Mouse (Mus musculus): ENCODE data around the gene Ltbr. TPM values are rescaled to one million over a fixed set of nuclear protein-coding genes. Genes with fewer than 3 reads are reported as not detected.
A peak's percentile ranks its signal among the peaks of the same experiment; 100 is the strongest.

Ltbr gene
- total RNA-seq, 2 experiments from 2014 or later, result 9.4 to 9.7 TPM

DNA sequence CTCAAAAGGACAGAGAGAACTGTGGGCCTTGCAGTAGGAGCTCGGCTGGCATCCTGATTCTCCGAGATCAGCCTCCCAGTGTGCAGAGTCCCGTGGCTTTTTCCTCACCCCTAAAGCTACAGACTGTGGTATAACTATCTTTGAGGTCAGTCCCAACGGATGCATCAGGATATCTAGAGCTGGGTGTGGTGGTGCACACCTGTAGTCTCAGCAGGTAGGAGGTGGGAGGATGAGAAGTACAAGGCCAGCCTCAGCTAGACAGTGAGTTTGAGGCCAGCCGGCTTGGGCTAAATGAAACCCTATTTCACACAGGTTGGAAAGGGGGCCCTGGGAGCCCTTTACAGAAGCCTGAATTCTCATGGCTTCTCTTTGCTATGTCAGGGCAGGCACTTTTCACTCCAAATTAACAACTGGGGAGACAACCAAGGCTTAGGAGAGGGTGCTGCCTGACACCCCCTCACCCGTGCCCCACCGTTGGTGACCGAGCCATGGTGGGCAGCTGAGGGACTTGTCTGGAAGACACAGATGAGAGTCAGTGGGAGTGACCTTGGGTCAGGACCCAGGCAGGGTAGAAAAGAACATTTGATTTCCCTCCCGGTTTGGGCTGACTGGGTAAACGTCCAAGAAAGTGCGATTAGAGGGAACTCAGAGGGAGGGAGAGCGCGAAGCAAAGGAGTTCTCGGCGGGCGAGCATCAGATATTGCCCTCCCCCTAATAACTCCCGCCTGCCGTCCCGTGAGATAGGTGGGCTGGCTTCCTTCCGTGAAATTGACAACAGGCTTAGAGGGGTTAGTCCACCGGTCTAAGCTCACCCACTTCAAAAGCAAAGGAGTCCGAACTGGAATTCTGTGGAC, 35.3 kb upstream of the Ltbr start, which contains the start of gene Tnfrsf1a:
Gene Tnfrsf1a (plus strand): TSS at position 642 of the 854 bp plus-strand sequence.
- intact Hi-C loops (cut with DNase I), result no loop called here
- DNase-seq (ENCODE audit: extremely low spot score in 1 of 2, low spot score in 2 of 2), result no peak

DNA sequence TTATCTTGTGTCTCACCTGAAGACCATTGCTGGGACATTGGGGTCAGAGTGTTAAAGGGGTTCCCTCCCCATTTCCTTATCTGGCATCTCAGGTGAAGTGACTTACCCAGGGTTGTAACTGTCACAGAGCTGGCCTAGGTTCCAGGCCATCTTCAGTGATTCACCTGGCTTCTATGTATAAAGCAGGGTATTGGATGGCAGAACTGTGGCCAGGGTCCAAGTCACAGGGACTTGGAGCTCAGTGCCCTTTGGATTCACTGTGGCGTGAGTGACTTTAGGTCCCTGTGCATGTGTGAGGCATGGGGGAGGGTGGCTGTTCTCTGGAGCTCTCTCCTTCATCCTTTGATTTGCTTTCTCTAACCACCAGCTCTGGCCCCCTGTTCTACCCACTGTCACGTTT, 32.3 kb upstream of the Ltbr start:
- no peak for DNase-seq (ENCODE audit: extremely low spot score in 1 of 2, low spot score in 2 of 2)
- intact Hi-C loops (cut with DNase I), result no loop called here

DNA sequence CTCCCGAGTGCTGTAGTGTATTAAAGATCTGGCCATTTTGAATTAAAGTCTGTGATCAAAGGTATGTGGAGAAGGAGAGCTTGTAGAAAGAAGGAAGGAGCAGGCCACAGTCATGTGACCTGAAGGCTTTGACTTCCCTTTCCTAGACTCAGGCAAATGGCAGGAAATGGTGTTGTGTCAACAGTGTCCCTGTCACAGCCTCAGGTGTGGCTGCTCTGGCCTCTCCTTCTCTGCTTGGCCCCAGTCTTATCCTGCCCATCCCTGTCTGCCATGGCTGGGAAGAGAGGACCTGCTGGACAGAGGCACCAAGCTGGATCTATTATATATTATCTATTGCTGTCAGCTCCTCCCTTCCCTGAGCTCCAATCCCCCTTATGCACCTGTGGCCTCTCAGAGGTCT, 31.9 kb upstream of the Ltbr start:
- intact Hi-C loops (cut with DNase I), result no loop called here
- DNase-seq (ENCODE audit: extremely low spot score in 1 of 2, low spot score in 2 of 2), result no peak

DNA sequence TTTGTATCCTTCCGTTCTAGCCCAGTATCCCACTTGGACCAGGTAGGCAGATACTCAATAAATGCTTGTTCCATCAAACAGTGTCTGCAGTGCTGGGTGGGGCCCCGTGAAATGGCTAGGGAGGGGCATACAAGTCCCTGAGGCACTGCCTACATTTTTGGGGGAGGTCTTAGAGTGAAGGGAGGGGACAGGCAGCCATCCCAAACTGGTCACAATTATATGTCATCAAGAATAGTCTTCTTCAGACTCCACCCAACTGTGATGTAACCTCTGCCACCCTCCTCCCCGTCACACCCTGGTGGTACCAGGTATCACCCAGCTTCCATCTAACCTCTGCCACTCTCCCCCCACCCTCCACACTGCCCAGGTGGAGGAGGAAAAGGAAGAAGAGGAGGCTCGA, 31.2 kb upstream of the Ltbr start:
- no peak for DNase-seq (ENCODE audit: extremely low spot score in 1 of 2, low spot score in 2 of 2)
- intact Hi-C loops (cut with DNase I), result no loop called here

- intact Hi-C loops (cut with DNase I), result no loop called here
- DNase-seq (ENCODE audit: extremely low spot score in 1 of 2, low spot score in 2 of 2), result no peak
Observed at GRCm38 (mm10) chr6:125344084-125344483, 30.4 kb upstream of the Ltbr start.

DNA sequence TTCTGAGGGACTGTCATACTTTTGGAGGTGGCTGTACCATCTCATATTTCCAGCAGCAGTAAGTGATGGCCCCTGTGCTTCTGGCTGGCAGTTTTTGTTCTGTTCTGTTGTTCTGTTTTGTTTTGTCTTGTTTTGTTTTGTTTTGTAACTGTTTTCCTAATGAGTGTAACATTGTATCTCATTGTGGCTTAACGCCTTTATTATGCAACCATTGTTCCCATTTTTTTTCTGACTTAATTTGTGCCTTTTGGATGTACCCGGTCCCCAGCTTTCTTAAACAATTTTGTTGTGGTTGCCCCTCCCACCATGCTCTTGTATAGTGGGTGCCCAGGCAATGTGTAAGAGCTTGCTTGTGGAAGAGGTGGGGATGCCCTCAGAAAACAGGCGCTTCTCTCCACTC, 28.5 kb upstream of the Ltbr start:
- DNase-seq (ENCODE audit: extremely low spot score in 1 of 2, low spot score in 2 of 2), result no peak
- intact Hi-C loops (cut with DNase I), result no loop called here

- DNase-seq (ENCODE audit: extremely low spot score in 1 of 2, low spot score in 2 of 2), result no peak
- intact Hi-C loops (cut with DNase I), result no loop called here
Observed at GRCm38 (mm10) chr6:125340244-125340643, 26.6 kb upstream of the Ltbr start.

- no peak for DNase-seq (ENCODE audit: extremely low spot score in 1 of 2, low spot score in 2 of 2)
- intact Hi-C loops (cut with DNase I), result no loop called here
Observed at GRCm38 (mm10) chr6:125338791-125339660, 25.3 kb upstream of the Ltbr start.

DNA sequence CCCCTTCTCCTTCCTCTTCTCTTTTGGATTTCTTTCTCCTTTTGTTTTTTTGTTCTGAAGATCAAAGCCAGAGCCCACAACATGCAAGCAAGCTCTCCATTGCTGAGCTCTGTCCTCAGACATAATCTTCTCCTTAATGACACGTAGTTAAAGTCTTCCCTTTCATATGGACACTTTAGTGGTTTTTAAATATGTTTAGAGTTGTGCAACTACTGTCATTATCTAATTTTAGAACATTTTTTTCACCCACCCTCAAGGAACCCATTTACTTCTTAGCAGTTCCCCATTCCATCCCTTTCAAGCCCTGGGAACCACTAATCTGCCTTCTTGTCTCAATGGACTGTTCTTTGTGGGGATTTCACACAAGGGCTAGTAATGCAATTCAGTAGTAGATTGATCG, 20.7 kb upstream of the Ltbr start:
- no peak for DNase-seq (ENCODE audit: extremely low spot score in 1 of 2, low spot score in 2 of 2)
- intact Hi-C loops (cut with DNase I), result no loop called here

DNA sequence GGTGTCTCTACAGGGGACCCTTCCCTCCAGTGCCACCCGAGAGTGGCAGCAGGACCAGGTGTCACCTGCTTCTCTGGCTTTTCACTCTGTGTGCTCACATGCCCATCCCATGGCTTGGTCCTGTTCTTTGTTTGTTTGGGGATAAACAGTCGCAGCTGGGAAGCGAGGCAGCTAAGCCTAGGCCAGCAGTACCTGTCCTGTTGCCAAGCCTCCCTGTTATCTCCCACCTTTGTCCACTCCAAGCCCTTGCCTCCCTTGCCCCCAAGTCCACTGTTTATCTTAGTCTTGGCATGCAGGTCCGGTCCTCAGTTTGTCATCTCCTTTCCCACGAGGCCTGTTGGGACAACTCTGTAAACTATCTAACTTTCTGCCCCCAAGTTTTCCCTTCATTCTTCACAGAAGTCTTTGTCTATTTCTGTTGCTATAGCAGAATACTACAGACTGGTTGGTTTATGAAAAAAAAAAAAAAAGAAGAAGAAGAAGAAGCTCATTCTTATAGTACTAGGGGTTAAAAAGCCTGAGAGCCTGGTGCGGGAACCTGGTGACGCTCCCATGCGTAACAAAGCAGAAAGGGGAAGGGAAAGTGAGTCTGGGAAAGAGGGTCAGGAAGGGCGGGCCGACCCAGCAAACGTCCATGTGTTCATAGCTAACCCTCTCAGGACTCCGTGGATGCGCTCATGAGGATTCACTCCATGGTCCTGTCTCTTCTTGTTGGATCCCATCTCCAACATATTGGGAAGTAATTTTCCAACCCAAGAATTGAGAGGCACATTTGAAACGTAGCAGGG, 19.6 kb upstream of the Ltbr start:
- intact Hi-C loops (cut with DNase I), result no loop called here
- DNase-seq (ENCODE audit: extremely low spot score in 1 of 2, low spot score in 2 of 2), result no peak

DNA sequence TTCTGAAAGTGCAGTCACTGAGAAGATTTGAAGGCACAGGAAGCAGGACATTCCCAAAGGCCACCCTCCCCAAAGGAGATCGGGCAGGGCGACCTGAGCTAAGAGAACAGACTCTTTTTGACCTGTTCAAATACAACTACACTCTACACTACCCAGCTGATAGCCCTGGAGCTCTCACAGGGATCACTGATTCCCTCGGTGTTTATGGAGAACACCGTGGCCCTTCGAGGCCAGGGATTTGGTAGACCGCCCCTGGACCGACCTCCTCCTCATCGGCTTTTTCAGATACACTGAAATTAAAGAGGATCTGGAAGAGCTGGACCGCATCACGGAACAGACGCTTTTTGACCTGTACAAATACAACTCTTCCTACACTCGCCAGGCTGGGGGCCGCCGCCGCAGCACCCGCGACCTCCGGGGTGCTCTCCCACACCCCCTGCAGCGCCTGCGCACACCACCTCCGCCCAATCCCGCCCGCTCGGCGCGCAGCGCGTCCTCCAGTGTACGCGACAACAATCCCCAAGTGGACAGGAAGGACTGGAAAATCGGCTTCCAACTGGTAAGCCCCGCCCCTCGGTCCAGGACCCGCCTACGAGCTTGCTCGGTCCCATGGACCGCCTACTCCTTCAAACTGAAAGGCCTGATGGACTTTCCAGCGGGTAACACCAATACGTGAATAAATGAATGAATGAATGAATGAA, 17.1 kb upstream of the Ltbr start:
- intact Hi-C loops (cut with DNase I), result no loop called here
- peak; percentile 65 to 93 for DNase-seq (ENCODE audit: extremely low spot score in 1 of 2, low spot score in 2 of 2)

- intact Hi-C loops (cut with DNase I), result no loop called here
- DNase-seq (ENCODE audit: extremely low spot score in 1 of 2, low spot score in 2 of 2), result no peak
Observed at GRCm38 (mm10) chr6:125328243-125328642, 14.6 kb upstream of the Ltbr start.

GRCm38 (mm10) chr6:125325337-125325736, 11.7 kb upstream of the Ltbr start:
- no peak for DNase-seq (ENCODE audit: extremely low spot score in 1 of 2, low spot score in 2 of 2)
- intact Hi-C loops (cut with DNase I), result no loop called here

DNA sequence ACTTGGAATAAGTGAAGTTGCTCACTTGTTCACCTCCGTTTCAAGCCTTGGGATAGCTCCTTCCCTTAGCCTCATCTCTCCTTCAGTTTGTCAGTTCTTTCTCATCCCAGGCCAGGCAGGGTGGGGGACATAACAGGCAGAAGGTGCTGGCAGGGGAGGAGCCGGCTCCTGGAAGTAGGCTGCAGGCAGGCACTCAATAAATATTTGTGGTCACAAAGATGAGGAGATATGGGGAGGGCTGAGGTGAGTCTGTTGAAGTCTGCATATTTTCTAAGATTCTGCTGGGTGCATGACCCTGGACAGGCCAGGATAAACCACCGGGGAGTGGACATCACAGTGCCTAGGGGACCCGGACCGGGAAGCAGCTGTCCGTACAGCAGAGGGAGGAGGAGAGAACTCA, 9.9 kb upstream of the Ltbr start:
- no peak for DNase-seq (ENCODE audit: extremely low spot score in 1 of 2, low spot score in 2 of 2)
- intact Hi-C loops (cut with DNase I), result no loop called here

DNA sequence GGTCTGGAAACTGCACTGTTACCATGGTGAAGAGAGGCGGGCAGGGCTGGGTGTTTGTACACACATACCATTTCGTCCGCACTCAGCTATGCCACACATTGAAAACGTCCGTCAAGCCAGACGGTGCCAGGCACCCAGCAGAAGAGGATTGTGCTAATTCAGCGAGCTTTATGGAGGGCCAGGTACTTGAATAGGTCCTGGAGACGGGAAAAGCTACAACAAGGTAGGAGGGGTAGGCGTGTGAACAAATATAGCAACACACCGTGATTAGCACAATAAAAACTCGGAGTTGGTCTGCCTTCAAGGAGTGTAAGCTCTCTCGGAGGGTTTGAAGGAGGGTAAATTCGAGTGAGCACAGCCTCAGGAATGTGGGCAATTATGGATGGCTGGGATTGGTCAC, 9.1 kb upstream of the Ltbr start:
- intact Hi-C loops (cut with DNase I), result no loop called here
- DNase-seq (ENCODE audit: extremely low spot score in 1 of 2, low spot score in 2 of 2), result no peak

GRCm38 (mm10) chr6:125321114-125321855, 7.6 kb upstream of the Ltbr start:
- intact Hi-C loops (cut with DNase I), result no loop called here

GRCm38 (mm10) chr6:125320323-125320722, 6.6 kb upstream of the Ltbr start, which contains the start of gene Scnn1a:
Gene Scnn1a (plus strand): TSS chr6:125320659.
- intact Hi-C loops (cut with DNase I), result no loop called here
- DNase-seq (ENCODE audit: extremely low spot score in 1 of 2, low spot score in 2 of 2), result no peak

More at GRCm38 (mm10) chr6:125321114-125321855, 7.6 kb upstream of the Ltbr start:
- DNase-seq (ENCODE audit: extremely low spot score in 1 of 2, low spot score in 2 of 2), result no peak

- intact Hi-C loops (cut with DNase I), result no loop called here
- no peak for DNase-seq (ENCODE audit: extremely low spot score in 1 of 2, low spot score in 2 of 2)
Observed at GRCm38 (mm10) chr6:125319919-125320296, 6.2 kb upstream of the Ltbr start.

All from left cerebral cortex, postnatal 10 days (tissue).